Mouse (Mus musculus): ENCODE measurements around the gene Kbtbd6.
A peak's percentile ranks its signal among the peaks of the same experiment; 100 is the strongest.
"Not testable (repeated sequence)": the region's sequence is repeated elsewhere in the genome, so short reads cannot be mapped to it uniquely, and the experiment has no call there.

The Kbtbd6 gene

GRCm38 (mm10) chr14:79451681-79452590 is at the start of gene Kbtbd6:
Gene Kbtbd6 (plus strand): TSS chr14:79451835.
- peak; percentile 90 for DNase-seq

GRCm38 (mm10) chr14:79407641-79408040 is 44.0 kb upstream of the Kbtbd6 start:
- no peak for DNase-seq

- DNase-seq: no peak
Observed at GRCm38 (mm10) chr14:79409278-79409830, 42.3 kb upstream of the Kbtbd6 start.

- DNase-seq: no peak
Observed at GRCm38 (mm10) chr14:79410662-79411061, 41.0 kb upstream of the Kbtbd6 start.

- DNase-seq: no peak
Observed at GRCm38 (mm10) chr14:79413121-79413520, 38.5 kb upstream of the Kbtbd6 start.

- no peak for DNase-seq
Observed at GRCm38 (mm10) chr14:79420083-79420685, 31.5 kb upstream of the Kbtbd6 start.

GRCm38 (mm10) chr14:79425979-79426729 is 25.5 kb upstream of the Kbtbd6 start, which contains the start of gene Kbtbd7:
Gene Kbtbd7 (plus strand): TSS chr14:79426511.
- DNase-seq: peak; percentile 97

- peak; percentile 24 for DNase-seq
Observed at GRCm38 (mm10) chr14:79426730-79427365, 24.8 kb upstream of the Kbtbd6 start.

- no peak for DNase-seq
Observed at GRCm38 (mm10) chr14:79434068-79434467, 17.6 kb upstream of the Kbtbd6 start.

- no peak for DNase-seq
Observed at GRCm38 (mm10) chr14:79440655-79441054, 11.0 kb upstream of the Kbtbd6 start.

- no peak for DNase-seq
Observed at GRCm38 (mm10) chr14:79441441-79441840, 10.2 kb upstream of the Kbtbd6 start.

- DNase-seq: no peak
Observed at GRCm38 (mm10) chr14:79444601-79445000, 7.0 kb upstream of the Kbtbd6 start.

- no peak for DNase-seq
Observed at GRCm38 (mm10) chr14:79445055-79445620, 6.5 kb upstream of the Kbtbd6 start.

GRCm38 (mm10) chr14:79452591-79452934 is 928 bp downstream of the Kbtbd6 start:
- not testable (repeated sequence) for DNase-seq

GRCm38 (mm10) chr14:79460401-79460800 is 8.8 kb downstream of the Kbtbd6 start:
- no peak for DNase-seq

- no peak for DNase-seq
Observed at GRCm38 (mm10) chr14:79460988-79461387, 9.4 kb downstream of the Kbtbd6 start.

GRCm38 (mm10) chr14:79465623-79466022 is 14.0 kb downstream of the Kbtbd6 start:
- DNase-seq: no peak

- peak; percentile 77 for DNase-seq
Observed at GRCm38 (mm10) chr14:79467621-79468020, 16.0 kb downstream of the Kbtbd6 start.

- no peak for DNase-seq
Observed at GRCm38 (mm10) chr14:79473384-79473783, 21.7 kb downstream of the Kbtbd6 start.

- DNase-seq: peak; percentile 97
Observed at GRCm38 (mm10) chr14:79480624-79481338, 29.1 kb downstream of the Kbtbd6 start, which contains the start of gene Elf1. Gene Elf1 (plus strand): TSS chr14:79481194.
